Mouse (Mus musculus) limb, embryonic 15.5 days (tissue): ENCODE results near the gene Agpat3. TPM values are rescaled to one million over a fixed set of nuclear protein-coding genes. Genes with fewer than 3 reads are reported as not detected.
A peak's percentile ranks its signal among the peaks of the same experiment; 100 is the strongest.

Experiments
- ATAC-seq: fragments of 200-750 bp; cut with Nextera tagmentation; 2 replicates; pipeline ENCODE4 v1.8.0; 2017; ENCODE audit warnings: low read depth, moderate TSS enrichment; ENCODE audit not compliant: insufficient number of reproducible peaks, low FRiP score, low TSS enrichment
- H3K27ac ChIP-seq: fragments of 300-500 bp; sonication (generic); 2 replicates; pipeline ENCODE4 v1.5.1; 2015; ENCODE audit warnings: moderate library complexity, mild to moderate bottlenecking, inconsistent platforms
- H3K27me3 ChIP-seq: fragments of 300-500 bp; sonication (generic); 2 replicates; pipeline ENCODE4 v1.6.1; 2015; ENCODE audit warnings: inconsistent platforms
- H3K36me3 ChIP-seq: fragments of 300-500 bp; sonication (generic); 2 replicates; pipeline ENCODE4 v1.6.1; 2015; ENCODE audit warnings: inconsistent platforms
- H3K4me1 ChIP-seq: fragments of 300-500 bp; sonication (generic); 2 replicates; pipeline ENCODE4 v1.6.1; 2015; ENCODE audit warnings: inconsistent platforms
- H3K4me2 ChIP-seq: fragments of 300-500 bp; sonication (generic); 2 replicates; pipeline ENCODE4 v1.6.1; 2015; ENCODE audit warnings: mild to moderate bottlenecking, inconsistent platforms
- H3K4me3 ChIP-seq: fragments of 300-500 bp; sonication (generic); 2 replicates; pipeline ENCODE4 v1.5.1; 2015; ENCODE audit warnings: mild to moderate bottlenecking, inconsistent platforms
- H3K9ac ChIP-seq: fragments of 300-500 bp; sonication (generic); 2 replicates; pipeline ENCODE4 v1.6.1; 2015; ENCODE audit warnings: inconsistent platforms
- H3K9me3 ChIP-seq: fragments of 300-500 bp; sonication (generic); 2 replicates; pipeline ENCODE4 v1.6.1; 2016; ENCODE audit warnings: inconsistent platforms
- WGBS: fragments of 180-500 bp; shearing (Covaris S2); methylation state at CpG from one replicate; pipeline ENCODE4 v1.1.7; 2015; 5-methylcytosine and 5-hydroxymethylcytosine counted together
- polyA plus RNA-seq: library from polyadenylated mRNA; unstranded; fragments of >200 nt; fragmentation: Nextera tagmentation; extraction: Ambion mirVana; gene quantifications from 2 replicates; pipeline ENCODE4 v1.2.1, GENCODE M21; 2015

The Agpat3 gene
- polyA plus RNA-seq, 1 experiment from 2014 or later = 111 TPM

DNA sequence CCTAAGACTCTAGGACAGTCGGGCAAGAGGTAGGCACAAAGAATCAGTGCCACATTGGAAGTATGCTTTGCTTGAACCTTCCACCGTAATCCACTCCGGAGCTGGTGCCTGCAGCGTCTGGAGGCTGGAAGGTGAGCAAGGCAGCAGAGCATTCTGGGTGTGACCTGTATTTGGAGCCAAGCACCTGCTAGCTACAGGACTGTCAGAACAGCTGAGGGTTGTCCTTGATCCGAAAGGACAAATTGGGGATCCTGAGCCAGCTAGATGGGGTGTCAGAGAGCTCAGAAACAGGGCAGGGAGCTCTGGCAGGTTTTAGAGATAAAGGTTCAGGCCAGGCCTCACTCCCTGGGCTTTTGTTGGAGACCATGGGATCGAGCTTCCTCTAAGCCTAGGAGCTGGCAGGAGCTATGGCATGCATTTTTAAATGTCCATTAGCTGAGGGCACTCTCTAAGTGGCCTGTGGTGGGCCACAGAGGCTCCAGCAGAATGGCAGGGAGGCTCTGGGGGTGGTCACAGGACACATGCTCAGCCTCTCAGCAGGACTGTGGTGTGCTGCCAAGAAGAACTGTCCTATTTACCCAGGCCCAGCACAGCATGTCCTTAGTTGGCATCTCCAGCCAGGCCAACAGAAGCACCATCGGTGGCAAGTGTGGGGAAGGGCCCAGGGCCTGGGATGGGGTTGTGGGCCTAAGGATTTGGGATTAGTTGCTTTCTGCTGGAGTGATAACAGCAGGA is 91.2 kb downstream of the Agpat3 start:
- peak; percentile 22; the same call in 1 of the 2 replicates for ATAC-seq
- Histone ChIP-seq H3K4me3 (no peak overlapping the region), H3K27me3 (no peaks in the 10 kb centered on the region), H3K9ac (no peak overlapping the region), H3K27ac (no peak overlapping the region), H3K4me1 (no peaks in the 10 kb centered on the region), H3K36me3 (no peaks in the 10 kb centered on the region), H3K9me3 (no peaks in the 10 kb centered on the region), H3K4me2 (no peak overlapping the region)
- WGBS = 64% methylated on average over 7 of the region's 7 CpGs

DNA sequence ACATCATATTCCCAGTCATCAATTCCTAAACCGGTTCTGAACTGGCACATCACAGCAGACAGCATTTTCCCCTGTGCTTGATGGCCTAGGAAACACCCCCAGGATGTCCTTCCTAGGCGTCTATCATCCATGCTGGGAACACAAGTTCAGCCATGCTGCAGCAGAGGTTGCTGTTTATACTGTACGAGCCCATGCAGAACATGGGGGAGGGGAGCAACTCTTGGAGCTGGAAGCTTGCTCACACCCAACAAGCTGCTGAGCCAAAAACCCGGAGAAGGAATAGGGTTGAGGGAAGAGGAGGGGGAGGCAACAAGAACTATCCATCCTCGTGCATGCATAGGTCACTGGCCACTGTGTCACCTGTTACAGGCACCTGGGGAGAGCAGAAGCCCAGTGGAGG is 92.0 kb downstream of the Agpat3 start:
- WGBS = 18% methylated on average over 5 of the region's 5 CpGs
- no peaks in the 10 kb centered on the region for H3K27me3 ChIP-seq
- 0 out of 2 replicates have a peak, but pooled peaks have one; percentile 46 for ATAC-seq
- H3K36me3 ChIP-seq = no peaks in the 10 kb centered on the region
- no peak overlapping the region for H3K4me3 ChIP-seq
- no peak overlapping the region for H3K27ac ChIP-seq
- H3K9ac ChIP-seq = no peak overlapping the region
- no peak overlapping the region for H3K4me2 ChIP-seq
- H3K4me1 ChIP-seq = no peaks in the 10 kb centered on the region
- H3K9me3 ChIP-seq = no peaks in the 10 kb centered on the region

DNA sequence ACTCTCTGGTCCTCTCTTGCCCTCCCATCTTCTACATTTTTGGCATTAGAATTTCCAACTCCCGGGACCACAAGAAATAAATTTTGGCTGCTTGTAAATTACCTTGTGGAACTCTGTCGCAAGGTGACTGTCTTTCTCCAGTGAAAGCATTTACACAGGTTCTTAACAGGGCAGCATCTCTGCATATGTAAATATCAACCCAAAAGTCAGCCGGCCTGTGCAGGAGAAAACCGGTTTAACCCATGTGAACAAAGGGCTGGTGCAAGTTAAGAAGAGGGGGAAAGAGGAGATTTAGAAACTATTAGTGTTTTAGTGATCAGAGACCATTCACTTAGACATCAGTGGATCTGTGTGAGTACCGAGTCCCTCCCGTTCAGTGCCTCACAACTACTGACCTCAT is 92.6 kb downstream of the Agpat3 start:
- Histone ChIP-seq H3K4me3 (no peak overlapping the region), H3K27me3 (no peaks in the 10 kb centered on the region), H3K27ac (no peak overlapping the region), H3K4me1 (no peaks in the 10 kb centered on the region), H3K36me3 (no peaks in the 10 kb centered on the region), H3K4me2 (no peak overlapping the region), H3K9ac (no peak overlapping the region), H3K9me3 (no peaks in the 10 kb centered on the region)
- no peak for ATAC-seq
- WGBS = 42% methylated on average over 6 of the region's 6 CpGs

DNA sequence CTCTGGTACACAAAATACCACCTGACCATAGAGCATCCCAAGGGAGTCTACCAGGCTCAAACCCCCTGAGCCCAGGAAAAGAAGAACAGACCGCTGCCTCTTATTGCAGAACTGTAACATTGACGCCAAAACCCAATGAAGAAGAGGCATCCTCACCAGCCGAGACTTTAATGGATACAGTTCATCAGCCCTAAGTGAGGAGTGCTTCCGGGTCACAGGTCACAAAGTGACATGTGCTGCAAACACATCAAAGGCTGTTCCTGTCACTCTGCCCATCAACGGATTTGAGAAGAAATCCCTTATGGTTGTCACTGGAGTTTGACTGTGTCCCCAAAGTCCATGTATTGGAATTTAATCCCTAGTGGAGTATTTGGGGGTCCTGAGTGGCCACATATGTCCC is 93.1 kb downstream of the Agpat3 start:
- Histone ChIP-seq H3K36me3 (no peaks in the 10 kb centered on the region), H3K4me2 (no peak overlapping the region), H3K27me3 (no peaks in the 10 kb centered on the region), H3K4me1 (no peaks in the 10 kb centered on the region), H3K9ac (no peak overlapping the region), H3K27ac (no peak overlapping the region), H3K4me3 (no peak overlapping the region), H3K9me3 (no peaks in the 10 kb centered on the region)
- ATAC-seq = no peak
- 70% methylated on average over 5 of the region's 5 CpGs for WGBS

DNA sequence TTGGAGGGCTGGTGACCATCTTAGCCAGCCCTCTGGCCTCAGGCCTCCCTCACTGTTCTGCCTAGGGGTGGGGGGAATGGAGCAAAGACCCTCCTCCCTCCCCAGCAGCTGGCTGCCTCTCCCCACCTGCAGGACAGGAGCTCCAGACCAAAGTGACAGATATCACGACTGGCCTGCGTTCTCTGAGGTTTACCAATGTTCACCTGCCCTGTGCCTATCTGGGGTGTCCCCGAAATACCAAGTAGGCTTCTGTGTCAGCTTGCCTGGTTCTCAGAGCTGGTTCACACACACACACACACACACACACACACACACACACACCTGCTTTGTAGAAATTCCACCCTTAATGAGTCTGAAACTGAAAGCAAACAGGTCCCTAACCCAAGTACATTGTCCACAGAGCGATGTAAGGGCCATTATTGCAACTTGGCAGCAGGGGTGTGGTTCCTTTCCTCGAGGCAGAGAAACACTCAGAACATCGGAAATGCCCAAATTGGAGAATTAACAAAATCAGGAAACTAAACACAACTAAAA is 94.1 kb downstream of the Agpat3 start:
- Histone ChIP-seq H3K27me3 (no peaks in the 10 kb centered on the region), H3K4me2 (no peak overlapping the region), H3K27ac (no peak overlapping the region), H3K9me3 (no peaks in the 10 kb centered on the region), H3K9ac (no peak overlapping the region), H3K36me3 (no peaks in the 10 kb centered on the region), H3K4me3 (no peak overlapping the region), H3K4me1 (no peaks in the 10 kb centered on the region)
- no peak for ATAC-seq
- 75% methylated on average over 6 of the region's 6 CpGs for WGBS

DNA sequence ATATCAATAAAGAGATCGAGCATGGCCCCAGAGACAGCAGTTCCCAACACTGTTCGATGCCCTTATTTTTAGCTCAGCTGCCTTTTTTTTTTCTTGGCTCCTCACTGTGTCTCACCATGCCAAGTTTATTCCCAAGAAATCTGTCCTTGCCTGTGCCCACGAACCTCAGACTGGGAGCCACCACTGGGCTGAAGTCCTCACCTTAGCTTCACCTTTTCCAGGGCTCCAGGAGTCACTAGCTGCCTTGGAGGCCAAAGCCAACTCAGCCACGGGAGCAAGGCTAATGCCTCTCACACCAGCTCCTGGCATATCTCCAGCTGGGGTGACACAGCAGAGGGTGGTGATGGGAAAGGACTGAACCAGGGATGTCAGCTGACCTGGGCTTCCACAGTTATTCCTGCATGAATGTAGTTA is 96.6 kb downstream of the Agpat3 start:
- Histone ChIP-seq H3K4me2 (no peak overlapping the region), H3K27ac (no peak overlapping the region), H3K4me1 (no peaks in the 10 kb centered on the region), H3K27me3 (no peaks in the 10 kb centered on the region), H3K36me3 (no peaks in the 10 kb centered on the region), H3K9me3 (no peaks in the 10 kb centered on the region), H3K4me3 (no peak overlapping the region), H3K9ac (no peak overlapping the region)
- ATAC-seq = no peak
- WGBS = 69% methylated on average over 4 of the region's 4 CpGs

DNA sequence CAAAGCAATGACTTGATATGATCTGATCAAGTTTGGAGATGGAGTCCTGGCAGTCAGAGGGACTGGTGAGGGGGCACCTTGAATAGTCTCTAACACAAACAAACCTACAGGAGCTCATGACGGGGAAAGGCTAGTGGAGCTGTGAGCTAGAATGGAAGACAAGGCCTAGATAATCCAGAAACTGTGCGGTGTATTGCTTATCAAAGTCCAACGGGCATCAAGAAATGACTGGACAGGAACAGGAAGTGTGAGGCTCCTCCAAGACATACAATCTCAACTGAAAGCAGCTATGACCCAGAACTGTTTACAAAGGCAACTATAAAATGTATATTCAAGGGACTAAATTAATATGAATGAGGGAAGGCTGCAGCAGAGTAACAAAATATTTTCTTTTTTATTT is 105.1 kb downstream of the Agpat3 start:
- H3K9ac ChIP-seq = no peak overlapping the region
- no peak overlapping the region for H3K4me2 ChIP-seq
- H3K36me3 ChIP-seq = no peaks in the 10 kb centered on the region
- H3K4me3 ChIP-seq = no peak overlapping the region
- no peaks in the 10 kb centered on the region for H3K9me3 ChIP-seq
- 86% methylated on average over 3 of the region's 3 CpGs for WGBS
- H3K27ac ChIP-seq = no peak overlapping the region
- H3K4me1 ChIP-seq = peaks cover 19% of the 10 kb centered on the region
- no peak for ATAC-seq
- H3K27me3 ChIP-seq = no peaks in the 10 kb centered on the region

DNA sequence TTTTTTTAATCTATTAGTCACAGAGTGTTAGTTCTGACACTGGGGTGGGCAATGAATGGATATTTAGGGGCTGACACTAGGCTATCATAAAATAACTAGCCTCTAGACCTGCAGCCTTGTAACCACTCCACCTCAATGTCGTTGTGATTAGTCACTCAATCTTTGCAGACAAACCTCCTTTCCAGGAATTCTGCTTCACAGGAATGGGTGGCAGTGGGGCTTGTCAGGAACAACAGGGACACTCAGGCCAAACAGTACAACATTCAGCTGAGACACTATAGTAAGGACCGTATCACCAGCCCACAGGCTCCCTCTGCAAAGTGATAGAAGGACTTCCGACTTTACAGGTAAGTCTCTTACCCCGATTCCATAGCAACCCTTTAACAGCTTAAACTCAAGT is 105.6 kb downstream of the Agpat3 start:
- H3K4me2 ChIP-seq = no peak overlapping the region
- no peaks in the 10 kb centered on the region for H3K27me3 ChIP-seq
- 83% methylated on average over 4 of the region's 4 CpGs for WGBS
- H3K9ac ChIP-seq = no peak overlapping the region
- H3K27ac ChIP-seq = no peak overlapping the region
- no peak for ATAC-seq
- no peaks in the 10 kb centered on the region for H3K36me3 ChIP-seq
- H3K4me3 ChIP-seq = no peak overlapping the region
- H3K4me1 ChIP-seq = peaks cover 19% of the 10 kb centered on the region
- no peaks in the 10 kb centered on the region for H3K9me3 ChIP-seq

DNA sequence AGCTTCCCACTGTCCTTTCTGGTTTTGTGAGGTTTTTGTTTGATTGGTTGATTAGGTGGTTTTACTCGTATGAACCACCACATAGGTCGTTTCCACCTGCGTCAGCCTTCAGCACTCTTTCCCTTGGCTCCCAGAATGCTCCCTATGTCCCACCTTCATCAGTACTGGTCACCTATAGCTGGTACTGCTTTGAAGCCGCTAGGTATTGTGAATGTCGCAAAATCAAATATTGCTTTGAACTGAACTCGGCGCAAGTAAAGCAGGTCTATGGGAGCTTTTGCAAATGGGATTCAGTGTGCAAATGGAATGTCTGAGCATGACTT is 107.1 kb downstream of the Agpat3 start:
- Histone ChIP-seq H3K36me3 (no peaks in the 10 kb centered on the region), H3K27me3 (no peaks in the 10 kb centered on the region), H3K27ac (no peak overlapping the region), H3K9me3 (no peaks in the 10 kb centered on the region), H3K4me2 (peak overlapping the region; percentile 93), H3K4me3 (peak overlapping the region; percentile 80), H3K9ac (peak overlapping the region; percentile 76), H3K4me1 (peaks cover 19% of the 10 kb centered on the region)
- 17% methylated on average over 7 of the region's 7 CpGs for WGBS
- ATAC-seq = no peak

DNA sequence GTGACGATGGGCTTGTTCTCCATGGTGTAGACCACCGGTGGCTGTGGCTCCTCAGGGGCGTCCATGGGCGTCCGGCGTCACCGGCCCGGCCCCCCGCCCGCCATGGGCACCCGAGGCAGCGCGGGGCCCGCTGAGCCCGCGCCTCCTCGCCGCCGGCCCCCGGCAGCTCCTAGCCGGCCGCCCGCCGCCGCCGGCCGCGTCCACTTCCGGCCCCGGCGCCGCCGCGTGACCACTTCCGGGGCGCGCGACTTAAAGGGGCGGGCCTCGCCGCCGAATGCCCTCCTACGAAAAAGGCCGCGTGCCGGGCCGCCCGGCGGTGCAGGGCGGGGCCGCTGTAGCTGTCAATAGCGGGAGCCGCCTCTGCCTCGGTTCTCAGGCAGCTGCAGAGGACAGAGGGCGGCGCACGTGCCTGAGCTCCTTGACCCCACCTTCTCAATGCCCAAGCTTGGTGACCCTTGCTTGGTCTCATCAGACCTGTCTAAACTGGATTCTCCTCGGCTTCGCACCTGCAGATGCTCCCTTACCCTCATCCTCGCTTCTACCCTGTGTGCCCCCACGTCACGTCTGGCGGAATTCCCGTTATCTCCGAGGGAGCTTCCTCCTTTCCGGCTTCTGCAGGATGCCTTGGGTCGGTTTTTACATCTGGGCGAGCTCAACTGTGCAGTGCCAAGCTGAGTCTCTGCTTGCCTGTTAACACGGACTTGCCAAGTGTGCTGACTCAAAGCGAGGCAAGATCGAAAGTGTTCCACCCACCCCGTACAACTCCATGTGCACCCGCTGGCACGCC is 107.7 kb downstream of the Agpat3 start, which contains the start of gene Trappc10:
Gene Trappc10, minus strand, starts transcription at position 204 of the 787 bp plus-strand sequence.
- Histone ChIP-seq H3K36me3 (no peaks in the 10 kb centered on the region), H3K27ac (peak within 1 kb of the TSS; percentile 73), H3K4me3 (peak within 1 kb of the TSS; percentile 80), H3K9me3 (no peaks in the 10 kb centered on the region), H3K4me2 (peak within 1 kb of the TSS; percentile 93), H3K27me3 (no peaks in the 10 kb centered on the region), H3K4me1 (peaks cover 19% of the 10 kb centered on the region), H3K9ac (peak within 1 kb of the TSS; percentile 76)
- peak; percentile 83 for ATAC-seq
- under 1% methylated on average over 67 of the region's 74 CpGs for WGBS

DNA sequence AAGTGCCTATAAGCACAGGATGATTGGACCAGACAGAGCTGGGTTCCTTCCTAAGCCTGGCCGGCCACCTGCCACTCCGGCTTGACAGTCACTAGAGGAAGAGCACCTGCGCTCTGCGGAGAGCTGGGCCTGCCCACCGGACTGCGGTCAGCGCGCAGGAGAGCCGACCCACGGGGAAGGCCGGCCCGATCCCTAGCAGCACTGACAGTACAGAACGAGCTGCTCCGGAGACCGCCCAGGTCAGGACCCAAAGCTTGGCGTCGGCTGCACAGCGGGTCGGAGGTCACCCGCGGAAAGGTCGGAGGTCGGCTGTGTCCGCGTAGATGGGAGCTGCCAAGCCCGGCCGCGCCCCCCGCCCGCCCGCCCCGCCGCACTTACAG is 108.2 kb downstream of the Agpat3 start:
- WGBS = under 1% methylated on average over 33 of the region's 33 CpGs
- Histone ChIP-seq H3K36me3 (no peaks in the 10 kb centered on the region), H3K4me3 (peak overlapping the region; percentile 80), H3K27ac (peak overlapping the region; percentile 73), H3K4me1 (peaks cover 19% of the 10 kb centered on the region), H3K9me3 (no peaks in the 10 kb centered on the region), H3K27me3 (no peaks in the 10 kb centered on the region), H3K9ac (peak overlapping the region; percentile 76), H3K4me2 (peak overlapping the region; percentile 93)
- peak; percentile 54 for ATAC-seq

DNA sequence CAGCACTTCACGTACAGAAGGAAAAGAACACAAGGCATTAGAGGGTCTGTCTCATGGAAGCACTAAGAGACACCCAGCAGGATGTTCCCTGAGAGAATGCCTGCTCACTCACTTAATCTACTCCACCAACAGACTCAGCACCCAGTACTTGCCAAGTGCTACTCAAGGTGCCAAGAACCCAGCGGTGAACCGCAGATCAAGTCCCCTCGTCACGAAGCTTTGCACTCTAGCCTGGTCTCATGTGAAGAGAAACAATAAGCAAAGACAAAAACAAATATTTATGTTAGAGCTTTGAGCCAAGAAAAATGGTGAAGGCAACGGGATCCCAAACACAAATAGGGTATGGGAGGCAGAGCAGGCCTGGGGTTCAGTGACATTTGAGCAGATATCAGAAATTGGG is 113.4 kb downstream of the Agpat3 start:
- WGBS = 89% methylated on average over 6 of the region's 6 CpGs
- no peaks in the 10 kb centered on the region for H3K9me3 ChIP-seq
- ATAC-seq = no peak

More for the DNA sequence above, 113.4 kb downstream of the Agpat3 start:
- Histone ChIP-seq H3K4me3 (no peak overlapping the region), H3K9ac (no peak overlapping the region), H3K4me1 (peaks cover 18% of the 10 kb centered on the region; the same call in 1 of the 2 replicates), H3K27me3 (no peaks in the 10 kb centered on the region), H3K36me3 (0 out of 2 replicates have a peak, but pooled peaks cover 9% of the 10 kb centered on the region), H3K27ac (no peak overlapping the region), H3K4me2 (no peak overlapping the region)
